Mouse (Mus musculus): ENCODE measurements around the gene Tmed10.

DNA sequence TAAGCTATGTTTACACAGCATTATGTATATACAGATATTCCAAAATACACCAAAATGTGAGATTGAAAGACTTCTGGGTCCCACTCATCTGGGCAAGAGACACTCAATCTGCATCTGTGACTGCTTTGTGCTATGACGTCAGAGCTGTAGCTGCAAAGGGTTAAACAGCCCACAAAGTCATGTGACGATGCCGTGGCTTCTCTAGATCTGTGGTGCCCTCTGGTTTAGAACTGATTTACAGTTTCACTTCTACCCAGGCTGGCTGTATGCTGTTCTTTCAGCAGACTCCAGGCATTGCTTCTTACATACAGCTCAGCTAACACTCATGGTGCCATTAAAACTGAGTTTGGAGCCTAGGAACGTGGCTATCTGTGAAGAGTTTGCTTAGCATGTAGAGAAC lies 69.9 kb downstream of the Tmed10 start:
- no peak for TF ChIP-seq POLR2A (IDR thresholded peaks at IDR 0.05; ENCODE audit: low read depth, low read length)
- TF ChIP-seq CTCF (conservative IDR thresholded peaks at IDR 0.05; ENCODE audit: insufficient read depth, insufficient read length, low read depth, low read length), result no peak
